Mouse (Mus musculus) liver, embryonic 15.5 days (tissue): ENCODE measurements at regions not wholly inside any gene's neighbourhood (a gene's known extent, or its start where the extent isn't known, plus 50 kb on each side); places are given as distances from the start of the nearest gene placed in this dataset.

ENCODE experiments used
- ATAC-seq: fragments of 200-750 bp; cut with Nextera tagmentation; 2 replicates; pipeline ENCODE4 v1.8.0; 2017; ENCODE audit warnings: moderate number of reproducible peaks, mild to moderate bottlenecking, moderate library complexity; ENCODE audit not compliant: insufficient read depth
- H3K27ac ChIP-seq: fragments of 300-500 bp; sonication (generic); replicated peaks from 2 replicates; pipeline ENCODE4 v1.5.1; 2015; ENCODE audit warnings: mild to moderate bottlenecking, inconsistent platforms
- H3K27me3 ChIP-seq: fragments of 300-500 bp; sonication (generic); 2 replicates; pipeline ENCODE4 v1.6.1; 2015; ENCODE audit warnings: mild to moderate bottlenecking, inconsistent platforms
- H3K36me3 ChIP-seq: fragments of 300-500 bp; sonication (generic); replicated peaks from 2 replicates; pipeline ENCODE4 v1.6.1; 2015; ENCODE audit warnings: moderate library complexity, mild to moderate bottlenecking, inconsistent platforms
- H3K4me1 ChIP-seq: fragments of 300-500 bp; sonication (generic); replicated peaks from 2 replicates; pipeline ENCODE4 v1.6.1; 2015; ENCODE audit warnings: inconsistent platforms
- H3K4me2 ChIP-seq: fragments of 300-500 bp; sonication (generic); 2 replicates; pipeline ENCODE4 v1.6.1; 2015; ENCODE audit warnings: moderate library complexity, mild to moderate bottlenecking, inconsistent platforms
- H3K4me3 ChIP-seq: fragments of 300-500 bp; sonication (generic); replicated peaks from 2 replicates; pipeline ENCODE4 v1.5.1; 2015; ENCODE audit warnings: mild to moderate bottlenecking, inconsistent platforms
- H3K9ac ChIP-seq: fragments of 300-500 bp; sonication (generic); 2 replicates; pipeline ENCODE4 v1.6.1; 2015; ENCODE audit warnings: moderate library complexity, mild to moderate bottlenecking, inconsistent platforms
- H3K9me3 ChIP-seq: fragments of 300-500 bp; sonication (generic); replicated peaks from 2 replicates; pipeline ENCODE4 v1.6.1; 2016; ENCODE audit warnings: inconsistent platforms
- WGBS: fragments of 180-500 bp; shearing (Covaris S2); methylation state at CpG from one replicate; pipeline ENCODE4 v1.1.7; 2015; ENCODE audit warnings: mixed read lengths; ENCODE audit not compliant: insufficient replicate concordance; 5-methylcytosine and 5-hydroxymethylcytosine counted together

GRCm38 (mm10) chr13:72282764-72283163, 319.2 kb upstream of the Irx1 start:
- Histone ChIP-seq H3K9ac (no peak overlapping the region), H3K4me1 (no peaks in the 10 kb centered on the region)

GRCm38 (mm10) chr13:72283701-72284100, 320.2 kb upstream of the Irx1 start:
- no peak for ATAC-seq
- Histone ChIP-seq H3K9ac (no peak overlapping the region), H3K9me3 (no peaks in the 10 kb centered on the region), H3K4me2 (no peak overlapping the region), H3K27ac (no peak overlapping the region), H3K36me3 (no peaks in the 10 kb centered on the region), H3K4me1 (no peaks in the 10 kb centered on the region), H3K4me3 (no peak overlapping the region), H3K27me3 (no peaks in the 10 kb centered on the region)
- 40% methylated on average over 1 of the region's 1 CpGs for WGBS

More at GRCm38 (mm10) chr13:72282764-72283163, 319.2 kb upstream of the Irx1 start:
- H3K9me3 ChIP-seq = no peaks in the 10 kb centered on the region
- H3K36me3 ChIP-seq = no peaks in the 10 kb centered on the region
- 58% methylated on average over 3 of the region's 3 CpGs for WGBS
- H3K27ac ChIP-seq = no peak overlapping the region
- no peak overlapping the region for H3K4me2 ChIP-seq
- H3K4me3 ChIP-seq = no peak overlapping the region
- no peak for ATAC-seq
- H3K27me3 ChIP-seq = no peaks in the 10 kb centered on the region

GRCm38 (mm10) chr13:72286301-72286700, 322.8 kb upstream of the Irx1 start:
- Histone ChIP-seq H3K27ac (no peak overlapping the region), H3K36me3 (no peaks in the 10 kb centered on the region), H3K4me1 (no peaks in the 10 kb centered on the region), H3K4me3 (no peak overlapping the region), H3K9ac (no peak overlapping the region), H3K27me3 (no peaks in the 10 kb centered on the region), H3K4me2 (no peak overlapping the region), H3K9me3 (no peaks in the 10 kb centered on the region)
- 56% methylated on average over 4 of the region's 4 CpGs for WGBS
- ATAC-seq = no peak

GRCm38 (mm10) chr13:72288381-72289092, 325.0 kb upstream of the Irx1 start:
- H3K4me2 ChIP-seq = no peak overlapping the region
- no peaks in the 10 kb centered on the region for H3K9me3 ChIP-seq
- 41% methylated on average over 13 of the region's 13 CpGs for WGBS
- H3K36me3 ChIP-seq = no peaks in the 10 kb centered on the region
- H3K27ac ChIP-seq = no peak overlapping the region
- no peaks in the 10 kb centered on the region for H3K27me3 ChIP-seq
- H3K9ac ChIP-seq = no peak overlapping the region
- ATAC-seq = no peak
- H3K4me1 ChIP-seq = no peaks in the 10 kb centered on the region
- H3K4me3 ChIP-seq = no peak overlapping the region

- Histone ChIP-seq H3K27me3 (no peaks in the 10 kb centered on the region), H3K36me3 (no peaks in the 10 kb centered on the region), H3K4me1 (no peaks in the 10 kb centered on the region), H3K4me3 (no peak overlapping the region), H3K9me3 (no peaks in the 10 kb centered on the region), H3K9ac (no peak overlapping the region), H3K27ac (no peak overlapping the region), H3K4me2 (no peak overlapping the region)
- ATAC-seq = no peak
- WGBS = 15% methylated on average over 10 of the region's 10 CpGs
These were observed 325.6 kb upstream of the Irx1 start for GRCm38 (mm10) chr13:72289093-72289501.

- H3K4me2 ChIP-seq = no peak overlapping the region
- H3K36me3 ChIP-seq = no peaks in the 10 kb centered on the region
- H3K4me1 ChIP-seq = no peaks in the 10 kb centered on the region
- no peak for ATAC-seq
- no peak overlapping the region for H3K27ac ChIP-seq
- H3K9me3 ChIP-seq = no peaks in the 10 kb centered on the region
- WGBS = 13% methylated on average over 14 of the region's 14 CpGs
- H3K9ac ChIP-seq = no peak overlapping the region
- H3K4me3 ChIP-seq = no peak overlapping the region
- no peaks in the 10 kb centered on the region for H3K27me3 ChIP-seq
These were observed 328.8 kb upstream of the Irx1 start for GRCm38 (mm10) chr13:72292361-72292760.

- Histone ChIP-seq H3K4me2 (no peak overlapping the region), H3K27ac (no peak overlapping the region), H3K4me1 (no peaks in the 10 kb centered on the region), H3K27me3 (no peaks in the 10 kb centered on the region), H3K36me3 (no peaks in the 10 kb centered on the region), H3K9me3 (no peaks in the 10 kb centered on the region), H3K4me3 (no peak overlapping the region), H3K9ac (no peak overlapping the region)
- WGBS = 44% methylated on average over 10 of the region's 10 CpGs
- no peak for ATAC-seq
These were observed 329.7 kb upstream of the Irx1 start for GRCm38 (mm10) chr13:72293059-72293694.

- H3K27ac ChIP-seq = no peak overlapping the region
- no peak overlapping the region for H3K4me2 ChIP-seq
- WGBS = 71% methylated on average over 13 of the region's 13 CpGs
- H3K27me3 ChIP-seq = no peaks in the 10 kb centered on the region
- H3K36me3 ChIP-seq = no peaks in the 10 kb centered on the region
- no peak overlapping the region for H3K9ac ChIP-seq
- H3K9me3 ChIP-seq = no peaks in the 10 kb centered on the region
- H3K4me1 ChIP-seq = no peaks in the 10 kb centered on the region
- H3K4me3 ChIP-seq = no peak overlapping the region
- ATAC-seq = no peak
These were observed 330.3 kb upstream of the Irx2 start for GRCm38 (mm10) chr13:72298264-72298870.

GRCm38 (mm10) chr13:72299660-72300059, 329.0 kb upstream of the Irx2 start:
- Histone ChIP-seq H3K9ac (no peak overlapping the region), H3K4me1 (no peaks in the 10 kb centered on the region), H3K9me3 (no peaks in the 10 kb centered on the region), H3K36me3 (no peaks in the 10 kb centered on the region), H3K4me3 (no peak overlapping the region), H3K4me2 (no peak overlapping the region), H3K27ac (no peak overlapping the region), H3K27me3 (no peaks in the 10 kb centered on the region)
- WGBS = 46% methylated on average over 3 of the region's 3 CpGs
- ATAC-seq = no peak

GRCm38 (mm10) chr13:72301114-72301513, 327.5 kb upstream of the Irx2 start:
- H3K4me1 ChIP-seq = no peaks in the 10 kb centered on the region
- no peak for ATAC-seq
- H3K4me3 ChIP-seq = no peak overlapping the region
- H3K27ac ChIP-seq = no peak overlapping the region
- no peaks in the 10 kb centered on the region for H3K9me3 ChIP-seq
- no peaks in the 10 kb centered on the region for H3K27me3 ChIP-seq
- H3K4me2 ChIP-seq = 0 out of 2 replicates have a peak overlapping the region, but pooled peaks have one; percentile 2
- H3K9ac ChIP-seq = no peak overlapping the region
- 70% methylated on average over 7 of the region's 7 CpGs for WGBS
- H3K36me3 ChIP-seq = no peaks in the 10 kb centered on the region

GRCm38 (mm10) chr13:72301841-72302240, 326.8 kb upstream of the Irx2 start:
- 40% methylated on average over 15 of the region's 15 CpGs for WGBS
- H3K4me2 ChIP-seq = no peak overlapping the region

More at GRCm38 (mm10) chr13:72301841-72302240, 326.8 kb upstream of the Irx2 start:
- Histone ChIP-seq H3K9me3 (no peaks in the 10 kb centered on the region), H3K36me3 (no peaks in the 10 kb centered on the region), H3K4me1 (no peaks in the 10 kb centered on the region), H3K4me3 (no peak overlapping the region), H3K9ac (no peak overlapping the region), H3K27me3 (no peaks in the 10 kb centered on the region), H3K27ac (no peak overlapping the region)
- no peak for ATAC-seq
